Mouse (Mus musculus): Measurements from ENCODE around the gene Hmgn2. TPM values are rescaled to one million over a fixed set of nuclear protein-coding genes. Genes with fewer than 3 reads are reported as not detected.
A peak's percentile ranks its signal among the peaks of the same experiment; 100 is the strongest.
"Not testable (repeated sequence)": the region's sequence is repeated elsewhere in the genome, so short reads cannot be mapped to it uniquely, and the experiment has no call there.

Gene Hmgn2
- total and polyA plus RNA-seq, 2 experiments from 2014 or later, result 197 to 867 TPM

- Histone ChIP-seq H3K4me1 (ENCODE audit: control insufficient read depth, insufficient read depth) (no peaks in the 10 kb centered on the region), H3K4me3 (ENCODE audit: low read depth, low read length) (no peak overlapping the region), H3K9ac (replicated peaks; ENCODE audit: low read depth, low read length) (no peak overlapping the region), H3K4me2 (ENCODE audit: low read depth, low read length) (no peak overlapping the region), H3K27ac (ENCODE audit: low read depth) (no peak overlapping the region), H3K27me3 (ENCODE audit: control insufficient read depth, insufficient read depth, low read length) (no peaks in the 10 kb centered on the region), H3K36me3 (replicated peaks; ENCODE audit: control insufficient read depth, insufficient read depth, low read length) (peaks cover 88% of the 10 kb centered on the region), H3K9me3 (replicated peaks; ENCODE audit: control insufficient read depth, low read length) (no peaks in the 10 kb centered on the region)
- 56% methylated on average over 4 of the region's 4 CpGs for WGBS
- ATAC-seq (ENCODE audit: insufficient read depth, low read depth) (no peak), DNase-seq (ENCODE audit: low spot score) (no peak)
- TF ChIP-seq EP300 (IDR thresholded peaks at IDR 0.05; ENCODE audit: low read depth), result no peak
- peak; percentile 24 for TF ChIP-seq CTCF (IDR thresholded peaks at IDR 0.05; ENCODE audit: low read depth)
Observed at GRCm38 (mm10) chr4:133990035-133990434, 21.6 kb upstream of the Hmgn2 start.

- not testable (repeated sequence) for H3K9ac ChIP-seq (replicated peaks; ENCODE audit: low read depth, low read length); ATAC-seq (ENCODE audit: insufficient read depth, low read depth); H3K4me3 ChIP-seq (ENCODE audit: low read depth, low read length); H3K27me3 ChIP-seq (ENCODE audit: control insufficient read depth, insufficient read depth, low read length); H3K4me1 ChIP-seq (ENCODE audit: control insufficient read depth, insufficient read depth); H3K4me2 ChIP-seq (ENCODE audit: low read depth, low read length); H3K9me3 ChIP-seq (replicated peaks; ENCODE audit: control insufficient read depth, low read length); H3K27ac ChIP-seq (ENCODE audit: low read depth); DNase-seq (ENCODE audit: low spot score)
- 85% methylated on average over 7 of the region's 8 CpGs for WGBS
- H3K36me3 ChIP-seq (replicated peaks; ENCODE audit: control insufficient read depth, insufficient read depth, low read length), result peaks cover 70% of the 10 kb centered on the region
Observed at GRCm38 (mm10) chr4:133988289-133988688, 19.8 kb upstream of the Hmgn2 start.

GRCm38 (mm10) chr4:133982936-133983335 is 14.5 kb upstream of the Hmgn2 start:
- no peaks in the 10 kb centered on the region for H3K9me3 ChIP-seq (replicated peaks; ENCODE audit: control insufficient read depth, low read length)
- TF ChIP-seq EP300 (IDR thresholded peaks at IDR 0.05; ENCODE audit: low read depth), result no peak
- TF ChIP-seq CTCF (IDR thresholded peaks at IDR 0.05; ENCODE audit: low read depth), result no peak
- DNase-seq (ENCODE audit: low spot score) (no peak), ATAC-seq (ENCODE audit: insufficient read depth, low read depth) (no peak)
- peaks cover 14% of the 10 kb centered on the region for H3K4me1 ChIP-seq (ENCODE audit: control insufficient read depth, insufficient read depth)
- H3K4me2 ChIP-seq (ENCODE audit: low read depth, low read length), result no peak overlapping the region
- H3K4me3 ChIP-seq (ENCODE audit: low read depth, low read length), result no peak overlapping the region
- no peaks in the 10 kb centered on the region for H3K27me3 ChIP-seq (ENCODE audit: control insufficient read depth, insufficient read depth, low read length)
- H3K36me3 ChIP-seq (replicated peaks; ENCODE audit: control insufficient read depth, insufficient read depth, low read length), result peaks cover 49% of the 10 kb centered on the region
- 87% methylated on average over 13 of the region's 13 CpGs for WGBS
- no peak overlapping the region for H3K27ac ChIP-seq (ENCODE audit: low read depth)
- no peak overlapping the region for H3K9ac ChIP-seq (replicated peaks; ENCODE audit: low read depth, low read length)

GRCm38 (mm10) chr4:133980496-133980895 is 12.0 kb upstream of the Hmgn2 start:
- H3K27ac ChIP-seq (ENCODE audit: low read depth), result peak overlapping the region; percentile 88
- TF ChIP-seq CTCF (IDR thresholded peaks at IDR 0.05; ENCODE audit: low read depth), result no peak
- peak; percentile 79; the same call in 1 of the 2 replicates for TF ChIP-seq EP300 (IDR thresholded peaks at IDR 0.05; ENCODE audit: low read depth)
- WGBS, result 38% methylated on average over 5 of the region's 5 CpGs
- peak overlapping the region; percentile 43 for H3K4me2 ChIP-seq (ENCODE audit: low read depth, low read length)
- ATAC-seq (ENCODE audit: insufficient read depth, low read depth), result peak; percentile 92
- H3K4me1 ChIP-seq (ENCODE audit: control insufficient read depth, insufficient read depth), result peaks cover 14% of the 10 kb centered on the region
- H3K27me3 ChIP-seq (ENCODE audit: control insufficient read depth, insufficient read depth, low read length), result no peaks in the 10 kb centered on the region
- H3K9me3 ChIP-seq (replicated peaks; ENCODE audit: control insufficient read depth, low read length), result no peaks in the 10 kb centered on the region
- H3K9ac ChIP-seq (replicated peaks; ENCODE audit: low read depth, low read length), result no peak overlapping the region; the same call in 1 of the 2 replicates
- no peak overlapping the region for H3K4me3 ChIP-seq (ENCODE audit: low read depth, low read length)
- DNase-seq (ENCODE audit: low spot score), result peak; percentile 86
- H3K36me3 ChIP-seq (replicated peaks; ENCODE audit: control insufficient read depth, insufficient read depth, low read length), result peaks cover 44% of the 10 kb centered on the region

- no peak overlapping the region for H3K27ac ChIP-seq (ENCODE audit: low read depth)
- DNase-seq (ENCODE audit: low spot score) (no peak), ATAC-seq (ENCODE audit: insufficient read depth, low read depth) (no peak)
- H3K27me3 ChIP-seq (ENCODE audit: control insufficient read depth, insufficient read depth, low read length), result no peaks in the 10 kb centered on the region
- no peaks in the 10 kb centered on the region for H3K9me3 ChIP-seq (replicated peaks; ENCODE audit: control insufficient read depth, low read length)
- peaks cover 42% of the 10 kb centered on the region for H3K36me3 ChIP-seq (replicated peaks; ENCODE audit: control insufficient read depth, insufficient read depth, low read length)
- WGBS, result 91% methylated on average over 10 of the region's 10 CpGs
- no peak overlapping the region for H3K9ac ChIP-seq (replicated peaks; ENCODE audit: low read depth, low read length)
- H3K4me1 ChIP-seq (ENCODE audit: control insufficient read depth, insufficient read depth), result peaks cover 14% of the 10 kb centered on the region
- H3K4me3 ChIP-seq (ENCODE audit: low read depth, low read length), result no peak overlapping the region
- H3K4me2 ChIP-seq (ENCODE audit: low read depth, low read length), result no peak overlapping the region
- no peak for TF ChIP-seq CTCF (IDR thresholded peaks at IDR 0.05; ENCODE audit: low read depth)
- TF ChIP-seq EP300 (IDR thresholded peaks at IDR 0.05; ENCODE audit: low read depth), result no peak
Observed at GRCm38 (mm10) chr4:133978021-133978711, 9.7 kb upstream of the Hmgn2 start.

GRCm38 (mm10) chr4:133971741-133972140 is 3.3 kb upstream of the Hmgn2 start:
- H3K36me3 ChIP-seq (replicated peaks; ENCODE audit: control insufficient read depth, insufficient read depth, low read length), result peaks cover 15% of the 10 kb centered on the region
- ATAC-seq (ENCODE audit: insufficient read depth, low read depth), result no peak
- H3K9me3 ChIP-seq (replicated peaks; ENCODE audit: control insufficient read depth, low read length), result no peaks in the 10 kb centered on the region
- H3K9ac ChIP-seq (replicated peaks; ENCODE audit: low read depth, low read length), result no peak overlapping the region
- DNase-seq (ENCODE audit: low spot score), result no peak
- no peak overlapping the region for H3K27ac ChIP-seq (ENCODE audit: low read depth)
- H3K4me3 ChIP-seq (ENCODE audit: low read depth, low read length), result no peak overlapping the region
- H3K27me3 ChIP-seq (ENCODE audit: control insufficient read depth, insufficient read depth, low read length), result no peaks in the 10 kb centered on the region
- no peak overlapping the region for H3K4me2 ChIP-seq (ENCODE audit: low read depth, low read length)
- WGBS, result 71% methylated on average over 8 of the region's 8 CpGs
- peaks cover under 1% of the 10 kb centered on the region; the same call in 1 of the 2 replicates for H3K4me1 ChIP-seq (ENCODE audit: control insufficient read depth, insufficient read depth)
- TF ChIP-seq CTCF (IDR thresholded peaks at IDR 0.05; ENCODE audit: low read depth) (no peak), EP300 (IDR thresholded peaks at IDR 0.05; ENCODE audit: low read depth) (no peak)
